Mouse (Mus musculus): Measurements from ENCODE around the gene Nufip2.

The Nufip2 gene

DNA sequence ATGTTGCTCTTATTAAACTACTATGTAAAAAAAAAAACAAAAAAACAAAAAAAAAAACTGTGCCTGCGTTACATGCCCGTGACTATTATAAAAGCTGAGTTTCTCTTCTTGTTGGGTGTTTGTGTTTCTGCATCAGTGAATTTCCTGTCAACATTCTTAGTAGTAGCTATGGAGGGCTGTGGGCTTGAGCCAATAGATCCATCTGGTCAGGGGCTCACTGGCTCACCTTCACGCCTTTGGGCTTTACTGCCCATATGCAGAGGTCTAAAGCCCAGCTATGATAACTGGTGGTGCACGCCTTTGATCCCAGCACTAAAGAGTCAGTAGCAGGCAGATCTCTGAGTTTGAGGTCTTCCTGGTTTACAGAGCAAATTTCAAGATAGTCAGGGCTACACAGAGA lies 83.5 kb downstream of the Nufip2 start:
- no peak for DNase-seq (ENCODE audit: extremely low spot score, low spot score)

DNA sequence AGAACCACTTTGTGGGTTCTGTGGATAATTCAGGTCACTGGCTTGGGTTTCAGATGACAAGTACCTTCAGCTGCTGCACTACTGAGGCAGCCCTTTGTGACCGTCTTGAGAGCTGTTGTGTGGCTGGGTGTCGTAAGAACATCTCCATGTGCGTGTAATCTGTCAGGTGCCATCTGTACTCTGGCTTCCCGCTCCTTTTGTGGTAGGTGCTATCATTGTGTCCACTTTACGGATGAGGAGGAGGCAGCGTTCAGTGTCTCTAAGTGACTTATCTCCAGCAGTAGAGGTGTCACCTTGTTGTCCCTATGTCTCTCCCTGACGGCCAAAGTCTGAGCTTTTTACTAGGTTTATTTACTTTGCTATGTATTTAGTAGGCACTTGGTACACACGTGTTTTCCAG lies 84.4 kb downstream of the Nufip2 start:
- no peak for DNase-seq (ENCODE audit: extremely low spot score, low spot score)

DNA sequence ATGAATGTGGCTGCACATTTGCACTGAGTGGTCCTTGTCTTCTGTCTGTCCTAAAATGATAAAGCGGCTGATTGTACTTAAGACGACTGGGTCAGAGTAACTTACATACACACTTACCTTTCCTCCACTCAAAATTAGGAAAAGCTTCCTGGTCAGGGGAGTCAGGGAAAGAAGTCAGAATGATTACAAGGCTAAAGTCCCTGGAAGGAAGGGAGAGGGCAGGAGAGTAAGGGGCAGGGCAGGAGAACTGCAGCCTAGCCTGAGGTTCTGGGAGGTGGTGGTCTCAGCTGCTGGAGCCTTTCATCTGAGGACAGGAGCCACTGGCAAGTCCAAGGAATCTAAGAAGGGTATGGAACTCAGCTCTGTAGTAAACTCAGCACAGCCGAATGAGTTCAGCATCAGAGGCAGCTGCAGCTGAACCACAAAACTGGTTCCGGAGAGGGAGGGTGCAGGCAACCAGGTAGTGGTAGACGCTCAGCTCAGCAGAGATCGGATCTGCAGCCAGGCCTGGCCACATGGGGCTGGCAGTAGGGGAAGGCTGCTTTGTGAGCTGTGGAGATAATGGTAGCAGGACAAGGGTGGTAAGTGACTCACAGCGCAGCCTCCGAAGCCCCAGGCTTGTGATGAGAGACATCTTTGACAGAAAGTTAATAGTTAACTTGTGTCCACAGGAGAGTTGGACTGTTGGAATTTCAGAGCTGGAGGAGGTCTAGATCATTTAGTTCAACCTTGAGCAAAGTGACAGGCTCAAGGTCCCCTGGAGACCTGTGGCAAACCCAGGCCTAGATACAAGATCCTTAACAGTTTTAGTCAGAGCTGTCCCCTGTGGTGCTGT lies 86.1 kb downstream of the Nufip2 start:
- no peak for DNase-seq (ENCODE audit: extremely low spot score, low spot score)

DNA sequence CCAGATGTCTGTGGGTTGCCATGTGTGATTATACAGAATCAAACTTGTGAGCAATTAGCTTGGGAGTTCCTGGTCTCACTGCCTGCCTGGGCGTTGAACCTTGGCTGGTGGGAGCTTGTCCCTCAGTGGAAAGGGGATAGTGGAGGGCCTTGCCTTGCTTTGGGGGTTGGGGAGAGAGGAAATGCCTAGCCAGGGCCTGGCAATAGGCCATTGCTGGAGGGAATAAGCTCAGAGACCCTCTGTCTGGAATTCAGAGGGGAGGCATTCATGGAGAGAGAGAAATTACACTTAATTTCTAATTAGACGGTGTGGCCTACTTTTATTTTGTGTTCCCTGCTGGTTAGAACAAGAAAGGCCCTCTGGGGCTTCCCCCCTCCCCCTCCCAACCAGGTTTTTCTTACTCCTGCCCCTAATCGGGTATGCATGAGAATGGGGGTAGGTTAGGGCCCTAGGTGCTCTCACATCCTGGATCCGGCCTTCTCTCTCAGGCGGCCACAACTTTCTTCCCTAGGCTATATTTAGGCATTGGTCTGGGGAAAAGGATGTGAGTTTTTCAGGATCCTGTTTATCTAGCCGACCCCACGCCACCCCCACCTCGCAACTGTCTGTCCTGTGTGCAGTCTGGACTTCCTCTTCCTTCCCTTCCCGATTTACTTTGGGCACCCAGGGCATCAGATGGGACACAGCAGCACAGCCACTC lies 89.9 kb downstream of the Nufip2 start:
- no peak for DNase-seq (ENCODE audit: extremely low spot score, low spot score)

DNA sequence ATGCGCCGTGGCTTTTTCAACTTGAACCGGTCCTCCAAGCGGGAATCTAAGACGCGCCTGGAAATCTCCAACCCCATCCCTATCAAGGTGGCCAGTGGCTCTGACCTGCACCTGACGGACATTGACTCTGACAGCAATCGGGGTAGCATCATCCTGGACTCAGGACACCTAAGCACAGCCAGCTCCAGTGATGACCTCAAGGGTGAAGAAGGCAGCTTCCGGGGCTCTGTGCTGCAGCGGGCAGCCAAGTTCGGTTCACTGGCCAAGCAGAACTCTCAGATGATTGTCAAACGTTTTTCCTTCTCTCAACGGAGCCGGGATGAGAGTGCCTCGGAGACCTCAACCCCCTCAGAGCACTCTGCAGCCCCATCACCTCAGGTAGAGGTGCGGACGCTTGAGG lies 91.5 kb downstream of the Nufip2 start:
- DNase-seq (ENCODE audit: extremely low spot score, low spot score): no peak

DNA sequence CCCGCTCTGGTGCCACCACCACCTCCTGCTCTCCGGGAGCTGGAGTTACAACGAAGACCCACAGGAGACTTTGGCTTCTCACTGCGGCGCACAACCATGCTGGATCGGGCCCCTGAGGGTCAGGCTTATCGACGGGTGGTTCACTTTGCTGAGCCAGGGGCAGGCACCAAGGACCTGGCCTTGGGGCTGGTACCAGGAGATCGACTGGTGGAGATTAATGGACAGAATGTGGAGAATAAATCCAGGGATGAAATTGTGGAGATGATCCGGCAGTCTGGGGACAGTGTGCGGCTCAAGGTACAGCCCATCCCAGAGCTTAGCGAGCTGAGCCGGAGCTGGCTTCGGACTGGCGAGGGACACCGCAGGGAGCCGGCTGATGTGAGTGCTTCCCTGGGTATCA lies 92.0 kb downstream of the Nufip2 start:
- DNase-seq (ENCODE audit: extremely low spot score, low spot score): no peak

DNA sequence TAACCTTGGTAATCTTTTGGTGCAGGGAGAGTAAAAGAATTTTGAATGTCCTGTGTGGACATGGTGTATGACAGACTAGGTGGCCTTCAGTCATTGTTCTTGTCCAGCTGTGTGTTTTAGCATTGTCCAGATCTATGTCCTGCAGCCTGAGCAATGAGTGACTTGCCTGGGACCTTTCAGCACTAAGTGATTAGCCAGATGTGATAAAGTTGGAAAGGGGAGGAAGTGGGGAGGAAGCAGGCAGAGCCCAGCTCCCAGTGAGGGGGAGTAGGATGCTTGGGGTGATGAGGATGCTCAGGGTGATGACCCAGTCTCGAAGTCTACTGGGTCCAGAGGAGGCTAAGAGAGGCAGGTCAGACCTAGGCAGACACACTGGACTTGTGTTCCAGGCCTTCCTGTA lies 93.3 kb downstream of the Nufip2 start:
- no peak for DNase-seq (ENCODE audit: extremely low spot score, low spot score)

DNA sequence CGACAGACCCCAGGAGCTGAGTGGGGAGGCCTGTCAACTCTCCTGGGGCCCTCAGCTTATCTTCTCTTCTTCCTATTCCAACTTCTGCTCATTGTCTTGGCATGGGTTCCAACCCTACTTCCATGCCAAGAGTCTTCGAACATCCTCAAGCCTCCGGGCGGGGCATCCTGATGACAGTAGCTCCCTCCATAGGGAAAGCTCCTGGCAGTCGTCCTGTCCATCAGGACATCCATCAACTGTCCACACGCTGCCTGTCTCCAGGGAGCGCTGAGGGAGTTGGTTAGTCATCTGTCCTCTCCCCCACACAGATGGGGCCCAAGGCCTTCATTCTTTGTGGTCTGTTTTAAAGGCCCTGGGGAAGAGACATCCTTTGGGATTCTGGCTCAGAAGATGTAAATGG lies 95.1 kb downstream of the Nufip2 start:
- DNase-seq (ENCODE audit: extremely low spot score, low spot score): no peak

DNA sequence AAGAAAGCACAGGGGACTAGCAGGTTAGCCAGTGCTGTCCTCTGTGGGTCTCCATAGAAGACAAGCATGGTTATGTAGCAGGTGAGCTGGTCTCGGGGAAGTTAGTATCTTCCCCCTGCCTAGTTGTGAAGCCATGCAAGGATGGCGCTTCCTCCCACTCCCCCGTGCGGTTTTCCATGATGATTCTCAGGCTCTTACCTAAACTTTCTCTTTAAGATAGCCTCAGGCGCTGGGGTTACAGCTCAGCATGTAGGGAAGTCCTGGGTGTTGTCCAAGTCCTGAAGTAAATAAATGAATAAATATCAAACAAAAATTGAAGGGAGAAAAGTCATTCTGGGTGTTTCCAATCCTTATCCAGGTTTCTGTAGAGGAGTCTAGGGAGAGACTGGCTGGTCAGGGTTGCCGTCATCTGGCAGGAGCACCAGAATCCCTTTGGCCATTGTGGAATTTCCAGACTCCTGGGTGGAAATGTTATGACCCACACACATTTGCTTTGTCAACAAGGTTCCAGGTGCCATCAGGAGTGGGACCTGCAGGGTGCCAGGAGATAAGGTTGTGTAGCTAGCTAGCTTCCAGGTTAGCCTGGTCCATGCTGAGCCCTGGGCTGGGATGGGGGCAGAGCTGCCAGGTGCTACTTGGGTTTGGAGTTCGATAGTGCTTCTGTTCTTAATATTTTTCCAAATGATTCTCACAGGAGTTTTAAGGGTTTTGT lies 96.3 kb downstream of the Nufip2 start:
- DNase-seq (ENCODE audit: extremely low spot score, low spot score): no peak

DNA sequence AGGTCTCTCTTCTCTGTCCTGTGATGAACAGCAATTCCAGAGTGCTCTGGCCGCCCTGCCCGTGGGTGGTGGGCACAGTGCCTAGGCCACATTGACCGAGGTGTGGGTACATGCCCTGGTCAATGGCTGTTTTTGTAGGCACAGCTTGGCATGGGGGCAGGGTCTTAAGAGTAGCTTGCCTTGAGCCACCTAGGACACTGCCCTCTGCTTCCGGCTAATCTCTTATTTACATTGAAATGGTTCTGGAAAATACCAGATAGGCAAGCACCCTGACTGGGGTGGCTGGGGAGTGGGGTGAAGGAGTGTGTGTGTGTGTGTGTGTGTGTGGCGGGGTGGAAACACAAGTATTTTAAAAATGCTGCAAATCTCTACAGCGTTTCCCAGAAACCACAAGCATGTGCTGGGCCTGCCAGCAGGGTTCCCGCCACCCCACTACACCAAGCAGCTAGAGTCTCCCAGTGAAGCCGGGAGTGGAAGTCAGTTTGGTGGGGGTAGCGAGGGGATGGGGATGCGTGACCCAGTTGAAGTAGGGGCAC lies 97.3 kb downstream of the Nufip2 start:
- DNase-seq (ENCODE audit: extremely low spot score, low spot score): no peak

DNA sequence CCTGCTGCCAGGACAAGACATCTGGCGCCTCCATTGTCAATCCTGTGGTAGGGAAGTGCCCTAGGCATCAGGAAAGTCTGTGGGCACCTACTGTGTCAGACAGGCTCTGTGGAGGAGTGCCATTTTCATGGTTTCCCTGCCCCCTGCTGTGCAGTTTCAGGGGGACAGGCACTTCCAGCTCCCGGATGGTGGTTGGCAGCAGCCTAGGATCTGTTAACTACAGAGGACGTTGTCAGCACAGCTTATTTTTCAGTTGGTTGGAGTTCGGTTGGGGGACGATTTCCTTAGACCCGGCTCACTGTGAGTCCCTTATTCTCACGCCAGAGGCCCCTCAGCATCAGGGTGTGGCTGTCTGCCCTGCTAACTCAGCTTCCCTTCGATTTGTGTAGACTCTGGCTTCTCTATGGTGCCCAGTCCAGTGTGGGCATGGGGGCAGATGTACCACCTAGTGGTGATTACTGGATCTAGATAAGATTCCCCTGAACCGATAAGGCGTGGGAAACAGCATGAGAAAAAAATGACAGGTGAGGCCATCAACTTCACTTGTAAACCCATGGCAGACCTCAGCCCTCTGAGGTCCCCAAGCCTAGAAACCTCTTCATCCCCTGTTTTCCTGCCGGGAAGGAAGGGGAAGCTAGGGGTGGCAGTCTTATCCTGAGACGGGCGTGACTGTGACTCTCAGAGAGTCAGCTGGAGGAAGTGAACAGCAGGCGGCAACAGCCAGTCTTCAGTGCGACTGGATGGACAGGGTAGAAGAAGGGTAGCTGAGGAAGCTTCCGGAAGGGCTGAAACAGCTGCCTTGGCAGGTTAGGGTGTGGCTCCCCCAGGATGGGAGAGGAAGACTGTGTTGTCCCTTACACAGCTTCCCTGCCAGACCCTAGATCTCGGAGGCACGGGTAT lies 98.0 kb downstream of the Nufip2 start:
- DNase-seq (ENCODE audit: extremely low spot score, low spot score): no peak

DNA sequence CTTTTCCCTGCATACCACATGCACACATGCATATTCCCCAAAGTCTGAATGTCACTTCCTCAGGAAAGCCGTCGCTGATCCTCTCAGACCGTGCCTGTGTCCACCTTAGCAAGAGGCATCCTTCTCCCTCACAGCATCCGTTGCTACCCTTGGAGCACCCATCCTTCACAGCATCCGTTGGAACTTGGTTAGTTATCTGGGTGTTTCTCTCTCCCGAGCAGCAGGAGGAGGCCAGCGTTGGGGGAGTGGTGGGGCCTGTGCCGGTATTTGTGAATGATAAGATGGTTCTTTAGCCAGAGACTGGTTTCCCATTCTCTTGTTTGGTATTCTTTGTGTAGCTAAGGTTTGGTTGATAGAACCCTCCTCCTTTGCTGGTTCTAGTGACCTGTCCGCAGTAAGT lies 98.9 kb downstream of the Nufip2 start:
- DNase-seq (ENCODE audit: extremely low spot score, low spot score): no peak

DNA sequence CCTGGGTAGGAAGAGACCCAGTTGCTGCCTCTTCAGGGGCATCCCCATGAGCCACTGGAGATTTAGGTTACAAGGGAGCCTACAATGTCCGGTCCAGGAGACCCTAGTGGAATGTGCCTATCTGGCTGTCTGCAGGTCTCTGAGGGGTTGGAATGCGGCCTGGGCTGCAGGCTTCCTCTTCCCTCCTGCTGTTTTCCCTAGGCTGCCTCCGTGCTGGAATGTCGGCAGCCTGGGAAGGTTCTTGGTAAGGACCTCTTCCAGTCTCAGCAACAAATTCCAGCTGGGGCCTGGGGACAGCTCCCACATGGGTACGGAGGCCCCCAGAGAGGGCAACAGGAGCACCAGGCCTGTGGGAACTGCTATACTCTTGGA lies 99.4 kb downstream of the Nufip2 start:
- no peak for DNase-seq (ENCODE audit: extremely low spot score, low spot score)

DNA sequence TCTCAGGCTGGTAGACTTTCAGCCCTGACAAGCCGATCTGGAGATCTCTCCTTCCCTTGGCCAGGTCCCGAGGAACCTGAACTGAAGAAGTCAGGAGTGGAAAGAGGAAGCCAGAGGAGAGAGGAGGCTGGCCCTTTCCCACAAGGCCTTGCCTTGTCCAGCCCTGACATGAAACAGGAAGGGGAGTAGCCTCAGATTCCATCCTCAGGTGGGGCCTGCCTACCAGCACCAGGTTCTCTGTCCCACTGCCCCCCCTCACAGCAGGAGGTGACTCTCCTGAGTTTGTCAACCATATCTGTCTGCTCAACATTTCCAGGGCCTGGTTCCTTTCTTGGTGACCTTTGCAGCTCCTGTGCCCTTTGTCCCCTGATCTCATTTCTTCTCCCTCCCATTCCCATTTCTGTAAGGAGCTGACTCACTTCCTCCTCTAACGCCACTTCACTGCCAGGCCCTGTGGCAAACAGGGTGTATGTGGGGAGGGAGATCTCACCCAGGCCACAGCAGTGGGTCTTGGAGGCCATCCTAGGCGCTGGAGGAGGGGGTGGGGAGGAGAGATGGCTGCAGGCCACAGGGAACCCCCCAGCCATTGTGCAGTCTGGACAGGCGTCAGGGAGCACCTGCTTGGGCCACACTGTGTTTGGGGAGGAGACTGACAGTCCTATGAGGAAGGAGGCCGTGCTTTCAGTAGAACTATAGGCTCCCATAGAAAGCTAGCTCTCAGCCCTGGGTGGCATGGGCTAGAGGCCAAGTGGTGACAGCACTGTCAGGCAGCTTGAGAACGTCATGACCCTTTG lies 100.0 kb downstream of the Nufip2 start:
- no peak for DNase-seq (ENCODE audit: extremely low spot score, low spot score)

DNA sequence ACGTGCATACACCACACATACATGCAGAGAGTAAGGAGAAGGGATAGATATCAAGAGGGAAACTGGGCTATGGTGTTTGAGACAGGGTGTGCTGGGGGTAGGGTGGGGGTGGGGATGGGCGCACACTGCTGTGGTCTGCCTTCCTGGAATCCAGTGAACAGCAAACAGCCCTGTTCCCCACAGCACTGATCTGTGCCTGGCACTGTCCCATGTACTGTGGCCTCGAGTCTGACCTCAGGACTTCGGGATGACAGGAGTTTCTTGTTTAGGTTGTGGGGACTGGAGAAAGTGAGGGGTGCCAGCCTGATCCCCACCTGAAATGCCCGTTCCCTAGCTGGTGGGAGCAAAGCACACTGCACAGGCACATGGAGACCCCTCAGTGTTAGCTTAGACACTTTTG lies 101.8 kb downstream of the Nufip2 start, which contains the start of gene Gm10277:
Gene Gm10277, minus strand, starts transcription at position 41 of the 400 bp plus-strand sequence.
- no peak for DNase-seq (ENCODE audit: extremely low spot score, low spot score)

DNA sequence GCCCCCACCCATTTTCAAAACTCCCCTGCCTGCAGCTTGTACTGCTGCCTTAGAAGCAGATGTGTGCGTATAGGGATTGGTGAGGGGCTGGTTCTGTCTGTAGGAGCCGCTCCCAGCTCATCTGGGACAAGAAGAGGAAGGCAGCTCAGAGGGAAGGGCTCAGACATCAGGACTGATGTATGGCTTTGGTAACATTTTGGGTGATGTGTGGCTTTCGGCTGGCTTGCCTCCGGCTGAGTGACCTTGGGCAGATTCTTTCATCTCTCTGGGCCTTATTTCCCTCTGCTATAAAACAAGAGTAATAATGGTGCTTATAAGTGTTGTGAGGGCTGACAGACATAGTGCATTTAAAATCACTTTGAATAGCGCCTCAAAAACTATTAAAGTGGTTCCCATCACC lies 103.6 kb downstream of the Nufip2 start:
- DNase-seq (ENCODE audit: extremely low spot score, low spot score): no peak

DNA sequence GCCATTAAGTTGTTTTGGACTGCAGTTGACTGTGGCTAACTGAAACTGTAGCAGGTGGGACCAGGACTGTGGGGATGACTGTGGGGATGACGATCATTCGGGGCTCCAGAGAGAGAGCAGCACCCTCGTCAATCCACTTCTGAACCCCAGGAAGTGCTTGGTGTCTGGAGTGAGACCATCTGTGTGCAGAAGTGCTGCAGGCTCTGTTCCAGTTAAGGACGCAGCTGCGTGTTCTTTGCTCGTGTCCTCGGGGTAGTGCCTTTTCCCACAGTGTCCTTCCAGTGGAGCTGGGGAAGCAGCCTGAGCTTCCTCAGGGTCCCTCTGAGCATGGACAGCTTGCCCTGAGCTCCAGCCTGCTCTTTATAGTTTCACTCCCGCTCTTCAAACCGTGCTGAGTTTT lies 104.3 kb downstream of the Nufip2 start:
- no peak for DNase-seq (ENCODE audit: extremely low spot score, low spot score)

DNA sequence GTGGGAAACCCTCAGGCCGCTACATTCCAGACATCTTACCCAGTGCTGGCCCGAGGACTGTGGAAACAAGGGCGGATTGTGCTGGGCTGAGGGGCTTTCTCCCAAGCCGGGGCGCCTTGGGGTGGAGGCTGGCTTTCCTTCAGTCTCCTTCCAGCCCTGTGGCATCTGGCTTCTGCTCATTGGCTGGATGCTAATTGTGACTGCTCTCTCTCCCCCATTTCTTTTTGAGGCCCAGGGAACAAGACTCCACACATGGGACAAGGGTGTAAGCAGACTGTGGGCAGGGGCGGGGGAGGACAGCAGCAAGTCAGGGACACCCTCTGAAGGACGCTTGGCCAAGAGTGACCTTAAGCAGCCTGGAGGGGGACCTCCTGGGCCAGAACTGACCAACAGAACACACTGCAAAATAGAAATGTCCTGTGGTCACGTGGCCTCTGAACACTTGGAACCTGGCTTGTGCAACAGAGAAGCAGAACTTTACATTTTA lies 105.3 kb downstream of the Nufip2 start:
- no peak for DNase-seq (ENCODE audit: extremely low spot score, low spot score)

Measured in neural tube, embryonic 10.5 days (tissue).